Mouse (Mus musculus): ENCODE results near the gene Gpkow. TPM values are rescaled to one million over a fixed set of nuclear protein-coding genes. Genes with fewer than 3 reads are reported as not detected.
"Not testable (repeated sequence)": the region's sequence is repeated elsewhere in the genome, so short reads cannot be mapped to it uniquely, and the experiment has no call there.

Gene Gpkow
- total and polyA plus RNA-seq, 2 experiments from 2014 or later = 12.0 to 38.8 TPM

DNA sequence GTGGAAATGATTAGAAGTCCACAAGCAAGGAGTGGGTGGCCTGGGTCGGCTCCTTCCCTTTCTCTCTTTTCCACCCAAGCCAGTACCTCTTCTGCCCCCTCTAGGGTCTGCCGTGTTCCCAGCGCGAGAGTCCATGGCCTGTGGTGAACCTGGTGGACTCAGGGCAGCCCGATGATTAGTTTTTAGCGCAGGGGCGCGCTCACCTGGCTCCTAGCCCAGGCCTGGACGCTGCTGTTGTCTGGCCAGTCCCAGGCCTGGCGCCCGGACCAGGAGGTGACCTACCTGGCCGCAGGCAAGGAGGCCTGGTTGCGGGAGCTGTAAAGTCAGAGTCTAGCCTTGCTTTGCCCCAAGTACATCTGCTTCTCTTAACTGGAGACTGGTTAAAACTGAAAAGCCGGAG, 16.1 kb upstream of the Gpkow start, which contains the start of gene Magix:
Magix (minus strand) TSS at position 388 of the 400 bp plus-strand sequence.
- Histone ChIP-seq H3K4me1 (ENCODE audit: insufficient read depth, low read length) (no peaks in the 10 kb centered on the region), H3K27ac (no peak within 1 kb of the TSS), H3K36me3 (ENCODE audit: insufficient read depth, low read length) (no peaks in the 10 kb centered on the region), H3K9ac (replicated peaks; ENCODE audit: low read length) (no peak within 1 kb of the TSS), H3K4me2 (ENCODE audit: low read depth, low read length) (peak within 1 kb of the TSS; percentile 52), H3K27me3 (ENCODE audit: insufficient read depth, low read length) (no peaks in the 10 kb centered on the region), H3K4me3 (ENCODE audit: low read length) (peak within 1 kb of the TSS; percentile 19; the same call in 1 of the 2 replicates), H3K9me3 (ENCODE audit: low read length) (no peaks in the 10 kb centered on the region)
- no peak for DNase-seq (ENCODE audit: low spot score)
- 70% methylated on average over 14 of the region's 14 CpGs for WGBS
- no peak for ATAC-seq
- TF ChIP-seq CTCF (IDR thresholded peaks at IDR 0.05; ENCODE audit: low read depth) = no peak

DNA sequence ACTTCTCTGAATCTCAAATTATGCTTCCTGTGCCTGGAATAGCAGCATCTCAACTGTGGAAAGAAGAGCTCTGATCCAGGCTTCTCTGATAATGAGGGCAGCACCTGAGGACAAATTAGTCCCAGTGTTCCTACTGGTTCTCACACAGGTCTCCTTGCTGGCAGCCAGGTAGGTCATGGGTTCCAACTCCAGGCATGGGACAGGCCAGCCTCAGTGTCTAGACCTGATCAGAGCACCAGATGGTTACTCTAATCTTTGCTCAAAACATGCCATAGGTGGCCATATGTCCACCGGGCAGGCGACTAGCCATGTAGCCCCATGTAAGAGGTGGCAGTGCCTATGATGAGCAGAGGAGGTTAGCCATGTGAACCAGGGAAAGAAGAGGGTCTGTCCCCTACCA, 8.6 kb upstream of the Gpkow start:
- no peak overlapping the region for H3K4me2 ChIP-seq (ENCODE audit: low read depth, low read length)
- H3K27ac ChIP-seq = no peak overlapping the region
- TF ChIP-seq CTCF (IDR thresholded peaks at IDR 0.05; ENCODE audit: low read depth) = no peak
- H3K4me1 ChIP-seq (ENCODE audit: insufficient read depth, low read length) = no peaks in the 10 kb centered on the region
- 88% methylated on average over 2 of the region's 2 CpGs for WGBS
- ATAC-seq (no peak), DNase-seq (ENCODE audit: low spot score) (no peak)
- H3K4me3 ChIP-seq (ENCODE audit: low read length) = no peak overlapping the region
- no peaks in the 10 kb centered on the region for H3K9me3 ChIP-seq (ENCODE audit: low read length)
- H3K9ac ChIP-seq (replicated peaks; ENCODE audit: low read length) = no peak overlapping the region
- no peaks in the 10 kb centered on the region for H3K27me3 ChIP-seq (ENCODE audit: insufficient read depth, low read length)
- H3K36me3 ChIP-seq (ENCODE audit: insufficient read depth, low read length) = no peaks in the 10 kb centered on the region

DNA sequence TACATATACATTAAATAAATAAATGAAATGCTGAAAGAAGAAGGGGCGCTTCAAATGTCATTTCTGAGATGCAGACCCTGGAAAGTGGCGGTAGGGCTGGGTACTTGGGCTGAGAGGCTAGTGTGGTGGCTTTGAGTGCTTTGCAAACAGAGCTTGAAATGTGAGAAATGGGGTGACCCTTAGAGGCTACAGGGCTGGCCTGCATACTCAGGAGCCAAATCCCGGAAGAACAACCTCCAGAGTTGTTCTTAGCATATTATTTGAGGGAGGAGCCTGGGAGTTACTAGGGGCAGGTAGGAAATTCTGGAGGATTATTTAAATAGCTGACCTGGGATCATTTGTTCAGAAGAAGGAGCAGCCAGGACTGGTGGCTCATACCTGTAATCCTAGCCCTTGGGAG, 6.4 kb upstream of the Gpkow start:
- WGBS = 67% methylated on average over 3 of the region's 3 CpGs
- H3K9me3 ChIP-seq (ENCODE audit: low read length) = no peaks in the 10 kb centered on the region
- no peak overlapping the region for H3K27ac ChIP-seq
- H3K9ac ChIP-seq (replicated peaks; ENCODE audit: low read length) = no peak overlapping the region
- no peaks in the 10 kb centered on the region for H3K4me1 ChIP-seq (ENCODE audit: insufficient read depth, low read length)
- H3K27me3 ChIP-seq (ENCODE audit: insufficient read depth, low read length) = no peaks in the 10 kb centered on the region
- TF ChIP-seq CTCF (IDR thresholded peaks at IDR 0.05; ENCODE audit: low read depth) = no peak
- no peak overlapping the region for H3K4me3 ChIP-seq (ENCODE audit: low read length)
- ATAC-seq (no peak), DNase-seq (ENCODE audit: low spot score) (no peak)
- no peaks in the 10 kb centered on the region for H3K36me3 ChIP-seq (ENCODE audit: insufficient read depth, low read length)
- no peak overlapping the region for H3K4me2 ChIP-seq (ENCODE audit: low read depth, low read length)

DNA sequence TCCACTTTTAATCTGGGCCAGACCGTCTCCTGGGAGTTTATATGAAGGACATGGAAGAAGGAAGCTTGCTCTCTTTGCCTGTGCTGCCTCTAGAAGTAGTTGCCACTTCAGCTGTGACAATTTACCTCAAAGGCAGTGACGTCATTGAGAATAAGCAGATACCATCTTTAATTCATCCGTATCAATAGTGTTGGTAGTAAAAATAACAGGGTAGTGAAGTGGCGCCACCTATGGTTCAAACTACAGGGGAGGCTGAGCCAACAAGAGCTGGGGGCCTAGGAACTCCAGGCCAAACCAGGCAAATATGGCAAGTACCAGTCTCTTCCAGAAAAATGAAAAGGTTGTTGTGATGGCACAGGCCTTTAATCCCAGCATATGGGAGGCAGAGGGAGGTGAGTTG, 4.1 kb upstream of the Gpkow start:
- WGBS = 41% methylated on average over 4 of the region's 4 CpGs
- no peak for DNase-seq (ENCODE audit: low spot score)
- Histone ChIP-seq H3K36me3 (ENCODE audit: insufficient read depth, low read length) (no peaks in the 10 kb centered on the region), H3K4me1 (ENCODE audit: insufficient read depth, low read length) (no peaks in the 10 kb centered on the region), H3K4me3 (ENCODE audit: low read length) (no peak overlapping the region), H3K9ac (replicated peaks; ENCODE audit: low read length) (no peak overlapping the region), H3K9me3 (ENCODE audit: low read length) (no peaks in the 10 kb centered on the region), H3K4me2 (ENCODE audit: low read depth, low read length) (no peak overlapping the region), H3K27me3 (ENCODE audit: insufficient read depth, low read length) (no peaks in the 10 kb centered on the region), H3K27ac (no peak overlapping the region)
- peak; percentile 47 for TF ChIP-seq CTCF (IDR thresholded peaks at IDR 0.05; ENCODE audit: low read depth)
- ATAC-seq = no peak

DNA sequence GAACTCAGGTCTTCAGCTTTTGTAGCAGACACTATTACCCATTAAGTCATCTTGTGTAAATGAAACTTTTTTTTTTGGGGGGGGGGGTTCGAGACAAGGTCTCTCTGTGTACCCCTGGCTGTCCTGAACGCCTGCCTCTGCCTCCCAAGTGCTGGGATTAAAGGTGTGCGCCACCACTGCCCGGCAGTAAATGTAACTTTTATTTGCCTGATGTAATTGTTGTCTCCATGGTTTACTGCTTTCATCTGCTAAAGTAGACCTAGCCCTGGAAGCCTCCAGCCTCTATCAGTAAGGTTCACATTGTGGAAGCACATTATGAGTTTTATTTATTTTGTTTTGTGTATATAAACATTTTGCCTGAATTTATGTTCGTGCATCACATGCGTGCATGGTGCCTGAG, 411 bp upstream of the Gpkow start:
- Histone ChIP-seq H3K9me3 (ENCODE audit: low read length) (no peaks in the 10 kb centered on the region), H3K4me2 (ENCODE audit: low read depth, low read length) (peak overlapping the region; percentile 49), H3K36me3 (ENCODE audit: insufficient read depth, low read length) (no peaks in the 10 kb centered on the region), H3K27ac (no peak overlapping the region), H3K4me3 (ENCODE audit: low read length) (peak overlapping the region; percentile 49), H3K9ac (replicated peaks; ENCODE audit: low read length) (no peak overlapping the region), H3K27me3 (ENCODE audit: insufficient read depth, low read length) (no peaks in the 10 kb centered on the region), H3K4me1 (ENCODE audit: insufficient read depth, low read length) (no peaks in the 10 kb centered on the region)
- WGBS = 44% methylated on average over 6 of the region's 6 CpGs
- DNase-seq (ENCODE audit: low spot score) (no peak), ATAC-seq (peak; percentile 58)
- no peak for TF ChIP-seq CTCF (IDR thresholded peaks at IDR 0.05; ENCODE audit: low read depth)

DNA sequence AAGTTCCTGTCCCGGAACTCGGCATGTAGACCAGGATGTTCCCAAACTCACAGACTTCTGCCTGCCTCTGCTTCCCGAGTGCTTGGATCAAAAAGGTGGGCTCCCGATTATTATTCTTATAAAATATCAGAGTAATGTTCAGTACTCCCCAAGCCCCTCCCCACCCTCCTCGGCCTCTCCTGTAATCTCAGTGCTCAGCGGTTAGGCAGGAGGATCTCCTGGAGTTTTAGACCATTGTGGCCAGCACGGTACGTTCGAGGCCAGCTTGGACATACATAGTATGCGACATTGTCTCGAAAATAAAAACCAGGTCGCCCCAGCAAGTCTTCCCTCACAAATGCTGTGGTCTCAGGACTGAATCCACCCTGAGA, 16.8 kb downstream of the Gpkow start:
- H3K4me1 ChIP-seq (ENCODE audit: insufficient read depth, low read length); H3K27me3 ChIP-seq (ENCODE audit: insufficient read depth, low read length); H3K9ac ChIP-seq (replicated peaks; ENCODE audit: low read length); H3K36me3 ChIP-seq (ENCODE audit: insufficient read depth, low read length); ATAC-seq; H3K9me3 ChIP-seq (ENCODE audit: low read length); DNase-seq (ENCODE audit: low spot score): not testable (repeated sequence)
- Histone ChIP-seq H3K4me2 (ENCODE audit: low read depth, low read length) (peak overlapping the region; percentile 52), H3K4me3 (ENCODE audit: low read length) (peak overlapping the region; percentile 28), H3K27ac (peak overlapping the region; percentile 48; the same call in 1 of the 2 replicates)
- WGBS = 40% methylated on average over 5 of the region's 12 CpGs

DNA sequence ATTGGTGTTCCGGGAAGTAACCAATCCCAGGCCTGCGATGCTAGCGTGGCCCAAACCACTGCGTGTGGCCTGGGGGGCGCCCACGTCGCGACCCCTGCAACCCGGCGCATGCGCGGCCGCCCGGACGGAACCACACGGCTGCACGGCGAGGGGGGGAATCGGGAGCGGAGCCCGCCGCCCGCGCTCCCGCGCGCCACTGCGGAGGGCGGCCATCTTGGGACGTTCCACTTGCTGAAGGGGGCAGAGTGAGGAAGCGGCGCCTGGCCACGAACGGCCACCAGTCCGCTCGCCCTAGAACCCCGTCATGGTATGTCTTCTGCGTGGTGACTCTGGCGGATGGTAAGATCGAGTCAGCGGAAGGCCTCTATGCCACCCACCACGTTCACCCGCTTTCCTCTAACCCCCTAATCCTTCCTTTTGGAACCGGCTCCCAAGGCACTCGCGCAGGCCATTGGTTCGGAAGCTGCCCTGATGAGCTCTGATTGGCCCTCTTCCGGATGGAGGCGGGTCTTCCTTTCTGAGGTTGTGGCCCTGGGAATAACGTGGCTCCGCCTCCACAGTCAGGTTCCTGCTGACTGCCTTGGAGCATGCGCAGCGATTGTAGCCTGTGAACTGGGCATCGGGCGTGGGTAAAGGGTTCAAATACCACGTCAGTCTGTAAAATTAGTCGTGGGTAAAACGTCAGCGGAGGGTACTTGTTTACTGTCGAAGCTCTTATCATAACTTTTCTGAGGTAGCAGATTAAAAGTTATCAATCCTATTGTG, 17.4 kb downstream of the Gpkow start, which contains the start of gene Wdr45:
Wdr45 (plus strand) TSS at position 199 of the 765 bp plus-strand sequence.
- ATAC-seq (peak; percentile 97), DNase-seq (ENCODE audit: low spot score) (peak; percentile 95)
- H3K4me2 ChIP-seq (ENCODE audit: low read depth, low read length) = peak within 1 kb of the TSS; percentile 52
- peak within 1 kb of the TSS; percentile 28 for H3K4me3 ChIP-seq (ENCODE audit: low read length)
- WGBS = 26% methylated on average over 28 of the region's 60 CpGs
- not testable (repeated sequence) for H3K27me3 ChIP-seq (ENCODE audit: insufficient read depth, low read length); H3K4me1 ChIP-seq (ENCODE audit: insufficient read depth, low read length); H3K36me3 ChIP-seq (ENCODE audit: insufficient read depth, low read length); H3K9me3 ChIP-seq (ENCODE audit: low read length); H3K9ac ChIP-seq (replicated peaks; ENCODE audit: low read length)
- peak within 1 kb of the TSS; percentile 54; the same call in 1 of the 2 replicates for H3K27ac ChIP-seq

DNA sequence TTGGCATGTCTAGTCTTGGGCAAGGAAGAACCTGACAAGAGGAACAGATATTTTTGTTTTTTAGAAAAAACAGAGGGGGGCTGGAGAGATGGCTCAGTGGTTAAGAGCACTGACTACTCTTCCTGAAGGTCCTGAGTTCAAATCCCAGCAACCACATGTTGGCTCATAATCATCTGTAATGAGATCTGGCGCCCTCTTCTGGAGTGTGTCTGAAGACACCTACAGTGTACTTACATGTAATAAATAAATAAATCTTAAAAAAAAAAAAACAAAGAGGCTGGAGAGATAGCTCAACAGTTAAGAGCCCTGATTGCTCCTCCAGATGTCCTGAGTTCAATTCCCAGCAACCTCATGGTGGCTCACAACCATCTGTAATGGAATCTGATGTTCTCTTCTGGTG, 19.1 kb downstream of the Gpkow start:
- H3K4me2 ChIP-seq (ENCODE audit: low read depth, low read length) = not testable (repeated sequence)

More for the DNA sequence above, 19.1 kb downstream of the Gpkow start:
- H3K9ac ChIP-seq (replicated peaks; ENCODE audit: low read length); H3K9me3 ChIP-seq (ENCODE audit: low read length); H3K4me3 ChIP-seq (ENCODE audit: low read length); H3K27ac ChIP-seq; H3K36me3 ChIP-seq (ENCODE audit: insufficient read depth, low read length); ATAC-seq; H3K27me3 ChIP-seq (ENCODE audit: insufficient read depth, low read length); H3K4me1 ChIP-seq (ENCODE audit: insufficient read depth, low read length): not testable (repeated sequence)
- peak; percentile 14 for DNase-seq (ENCODE audit: low spot score)
- WGBS = 43% methylated on average over 1 of the region's 1 CpGs

Measured in hindbrain, postnatal 0 days (tissue).